Mouse (Mus musculus): ENCODE data around the gene Mthfd1l.
"Not testable (repeated sequence)": the region's sequence is repeated elsewhere in the genome, so short reads cannot be mapped to it uniquely, and the experiment has no call there.

The Mthfd1l gene

GRCm38 (mm10) chr10:4188614-4189402 lies 215.9 kb downstream of the Mthfd1l start:
- intact Hi-C loops (cut with DNase I) = no loop called here

DNA sequence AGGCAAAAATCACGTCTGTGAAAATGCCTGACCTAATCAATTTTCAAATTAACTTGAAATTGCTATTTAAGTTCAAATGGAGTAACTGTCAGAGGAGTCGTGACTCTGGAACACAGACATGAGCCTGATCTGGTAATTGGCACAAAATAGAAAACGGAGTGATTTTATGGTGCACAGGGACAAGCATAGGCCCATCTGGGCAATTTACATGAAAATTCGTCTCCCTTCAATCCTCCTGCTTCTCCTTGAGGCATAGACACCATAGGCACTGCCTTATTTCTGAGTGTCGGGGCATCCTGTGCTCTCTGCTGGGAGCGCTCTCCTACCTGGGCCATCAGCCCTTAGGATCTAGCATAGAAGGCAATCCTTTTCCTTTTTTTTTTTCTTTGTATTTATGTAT lies 216.5 kb downstream of the Mthfd1l start:
- intact Hi-C loops (cut with DNase I) = no loop called here

DNA sequence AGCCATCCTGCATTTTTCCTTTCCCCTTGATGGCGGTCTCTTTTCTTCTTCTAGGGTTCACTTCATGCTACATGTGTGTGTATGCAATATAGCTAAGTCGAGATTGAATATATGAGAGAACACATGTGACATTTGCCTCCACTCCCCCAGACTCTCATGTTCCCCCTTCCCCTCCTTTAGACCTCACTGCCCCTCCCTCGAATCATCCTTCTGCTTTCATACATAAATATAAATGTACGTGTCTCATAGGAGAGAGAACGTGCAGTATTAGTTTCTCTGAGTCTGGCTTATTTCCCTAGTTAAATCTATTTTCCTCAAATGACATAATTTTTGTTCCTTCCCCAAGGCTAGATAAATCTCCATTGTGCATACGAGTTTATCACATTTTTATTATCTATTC lies 226.1 kb downstream of the Mthfd1l start:
- intact Hi-C loops (cut with DNase I) = no loop called here

- intact Hi-C loops (cut with DNase I) = no loop called here
Observed at GRCm38 (mm10) chr10:4199926-4200325, 227.0 kb downstream of the Mthfd1l start.

GRCm38 (mm10) chr10:4200546-4201104 lies 227.7 kb downstream of the Mthfd1l start:
- intact Hi-C loops (cut with DNase I) = no loop called here

DNA sequence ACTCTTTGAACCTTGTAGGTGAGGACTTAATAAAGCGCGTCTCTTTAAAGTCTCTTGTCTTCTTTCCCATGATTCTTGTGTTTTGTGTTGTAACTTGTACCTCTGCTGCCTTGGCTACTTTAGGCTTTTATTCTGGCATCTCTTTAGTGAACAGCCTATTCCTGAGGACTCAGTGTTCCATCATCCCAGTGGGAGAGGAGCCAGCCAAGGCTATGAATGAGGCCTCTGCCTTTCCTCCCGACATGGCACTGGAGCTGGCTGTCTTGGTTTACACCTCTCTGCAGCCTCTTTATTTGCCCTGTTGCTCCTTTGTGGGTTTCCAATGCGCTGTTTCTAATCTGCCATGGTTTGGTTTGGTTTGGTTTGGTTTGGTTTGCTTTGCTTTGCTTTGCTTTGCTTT lies 228.2 kb downstream of the Mthfd1l start:
- intact Hi-C loops (cut with DNase I) = no loop called here

GRCm38 (mm10) chr10:4203651-4204050 lies 230.7 kb downstream of the Mthfd1l start:
- intact Hi-C loops (cut with DNase I) = not testable (repeated sequence)

DNA sequence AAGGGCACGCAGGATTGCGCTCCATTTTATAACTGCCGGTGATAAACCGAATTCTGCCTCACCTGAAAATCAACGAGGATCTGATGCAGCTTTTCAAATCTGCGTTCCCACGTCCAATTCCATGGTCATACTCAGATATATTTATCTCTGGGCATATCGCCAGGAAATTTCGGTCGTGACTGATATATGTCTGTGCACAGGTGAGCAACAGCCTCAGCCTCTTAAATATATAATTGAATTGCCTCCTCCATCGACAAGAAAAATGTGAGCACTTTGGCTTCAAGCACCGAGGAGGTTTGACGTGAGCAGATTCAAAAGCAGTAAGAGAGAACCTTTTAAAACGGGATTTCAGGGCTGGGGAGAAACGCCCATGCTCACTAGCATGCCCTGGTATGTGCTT lies 236.1 kb downstream of the Mthfd1l start:
- intact Hi-C loops (cut with DNase I) = no loop called here

DNA sequence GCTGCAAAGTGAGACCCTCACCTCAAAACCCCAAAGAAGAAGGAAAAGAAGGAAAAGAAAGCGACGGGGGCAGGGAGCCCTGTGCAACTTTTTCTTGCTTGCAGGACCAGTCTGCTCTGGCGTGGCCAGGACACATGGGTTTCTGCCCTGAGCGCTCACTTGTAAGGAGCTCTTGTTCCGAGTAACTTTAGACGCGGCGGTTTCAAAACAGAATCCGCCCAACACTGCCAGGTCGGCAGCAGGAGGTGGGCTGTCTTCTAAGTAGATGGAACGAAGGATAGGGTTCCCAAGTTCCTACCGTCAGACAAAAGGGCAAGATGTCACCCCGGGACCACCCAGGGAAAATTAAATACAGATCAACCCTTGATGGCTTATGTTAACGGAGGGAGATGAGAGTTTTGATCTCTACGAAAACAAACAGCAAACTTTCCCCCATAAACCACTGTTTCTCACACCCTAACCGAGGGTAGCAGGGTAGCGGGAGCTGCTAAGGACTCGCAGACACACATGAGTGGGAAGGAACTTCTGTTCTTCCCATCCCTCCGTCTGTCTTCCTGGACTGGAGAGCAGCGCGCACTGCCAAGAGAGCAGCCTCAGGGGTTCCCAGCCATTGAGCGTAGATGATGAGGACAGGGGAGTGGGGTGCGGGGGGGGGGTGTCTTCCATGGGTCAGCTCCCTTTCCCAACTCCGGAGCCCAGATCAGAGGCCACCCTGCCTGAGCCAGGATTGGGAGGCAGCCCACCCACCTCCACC lies 237.6 kb downstream of the Mthfd1l start:
- intact Hi-C loops (cut with DNase I) = no loop called here

- intact Hi-C loops (cut with DNase I) = no loop called here
Observed at GRCm38 (mm10) chr10:4211067-4211447, 238.1 kb downstream of the Mthfd1l start.
